Mouse (Mus musculus): ENCODE measurements around the gene Efhc2. TPM values are rescaled to one million over a fixed set of nuclear protein-coding genes. Genes with fewer than 3 reads are reported as not detected.

Gene Efhc2
- total and polyA plus RNA-seq, 2 experiments from 2014 or later = 2.4 to 2.7 TPM

GRCm38 (mm10) chrX:17213515-17213914, 105.7 kb downstream of the Efhc2 start:
- Histone ChIP-seq H3K27me3 (ENCODE audit: insufficient read depth, low read length) (no peaks in the 10 kb centered on the region), H3K4me3 (ENCODE audit: low read depth, low read length) (no peak overlapping the region), H3K27ac (ENCODE audit: low read depth, low read length) (no peak overlapping the region), H3K4me1 (ENCODE audit: insufficient read depth, low read length) (no peaks in the 10 kb centered on the region), H3K9me3 (ENCODE audit: low read length) (no peaks in the 10 kb centered on the region), H3K9ac (replicated peaks; ENCODE audit: low read length, poor library complexity, severe bottlenecking) (no peak overlapping the region), H3K36me3 (ENCODE audit: insufficient read depth, low read length) (no peaks in the 10 kb centered on the region), H3K4me2 (ENCODE audit: low read depth, low read length, poor library complexity, severe bottlenecking) (no peak overlapping the region)
- no peak for DNase-seq (ENCODE audit: low spot score)
- 85% methylated on average over 2 of the region's 2 CpGs for WGBS
- no peak for ATAC-seq (ENCODE audit: low FRiP score)
- no peak for TF ChIP-seq CTCF (IDR thresholded peaks at IDR 0.05)

- WGBS = 76% methylated on average over 3 of the region's 3 CpGs
- no peak for ATAC-seq (ENCODE audit: low FRiP score)
- TF ChIP-seq CTCF (IDR thresholded peaks at IDR 0.05) = no peak
Observed at GRCm38 (mm10) chrX:17175748-17176147, 143.4 kb downstream of the Efhc2 start.

GRCm38 (mm10) chrX:17165638-17166037, 153.5 kb downstream of the Efhc2 start:
- no peak overlapping the region for H3K4me2 ChIP-seq (ENCODE audit: low read depth, low read length, poor library complexity, severe bottlenecking)
- no peaks in the 10 kb centered on the region for H3K27me3 ChIP-seq (ENCODE audit: insufficient read depth, low read length)
- no peak overlapping the region for H3K27ac ChIP-seq (ENCODE audit: low read depth, low read length)
- DNase-seq (ENCODE audit: low spot score) (no peak), ATAC-seq (ENCODE audit: low FRiP score) (no peak)
- H3K4me1 ChIP-seq (ENCODE audit: insufficient read depth, low read length) = no peaks in the 10 kb centered on the region
- H3K9me3 ChIP-seq (ENCODE audit: low read length) = no peaks in the 10 kb centered on the region
- no peak overlapping the region for H3K9ac ChIP-seq (replicated peaks; ENCODE audit: low read length, poor library complexity, severe bottlenecking)
- no peak overlapping the region for H3K4me3 ChIP-seq (ENCODE audit: low read depth, low read length)
- TF ChIP-seq CTCF (IDR thresholded peaks at IDR 0.05) = no peak
- H3K36me3 ChIP-seq (ENCODE audit: insufficient read depth, low read length) = no peaks in the 10 kb centered on the region
- 77% methylated on average over 1 of the region's 1 CpGs for WGBS

More at GRCm38 (mm10) chrX:17175748-17176147, 143.4 kb downstream of the Efhc2 start:
- H3K27ac ChIP-seq (ENCODE audit: low read depth, low read length) = no peak overlapping the region
- no peak overlapping the region for H3K4me3 ChIP-seq (ENCODE audit: low read depth, low read length)
- H3K4me1 ChIP-seq (ENCODE audit: insufficient read depth, low read length) = no peaks in the 10 kb centered on the region
- DNase-seq (ENCODE audit: low spot score) = no peak
- H3K27me3 ChIP-seq (ENCODE audit: insufficient read depth, low read length) = no peaks in the 10 kb centered on the region
- H3K9ac ChIP-seq (replicated peaks; ENCODE audit: low read length, poor library complexity, severe bottlenecking) = no peak overlapping the region
- H3K9me3 ChIP-seq (ENCODE audit: low read length) = no peaks in the 10 kb centered on the region
- no peak overlapping the region for H3K4me2 ChIP-seq (ENCODE audit: low read depth, low read length, poor library complexity, severe bottlenecking)
- H3K36me3 ChIP-seq (ENCODE audit: insufficient read depth, low read length) = no peaks in the 10 kb centered on the region

All from midbrain, postnatal 0 days (tissue).